ENCODE assay signal across 8 mouse cellular contexts in the genomic region with DNA sequence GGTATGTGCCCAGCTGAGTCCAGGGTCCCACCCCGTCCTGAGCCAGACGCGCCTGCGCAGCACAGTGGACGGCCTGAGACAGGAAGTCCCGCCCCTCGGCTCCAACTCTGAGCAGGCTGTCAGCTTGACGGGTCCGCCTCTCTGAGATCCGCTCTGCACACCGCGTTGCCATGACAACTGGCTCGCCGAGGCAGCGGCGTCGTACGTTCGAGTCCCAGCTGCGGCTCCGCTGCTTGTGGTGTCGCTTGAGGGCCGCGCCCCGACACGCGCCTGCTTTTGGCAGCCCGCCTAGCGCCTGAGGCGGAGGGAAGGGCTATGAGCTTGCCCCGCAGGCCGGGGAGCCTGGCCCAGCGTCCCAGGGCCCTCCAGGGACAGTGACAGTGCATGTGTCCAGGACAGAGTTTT. TPM values are rescaled to one million over a fixed set of nuclear protein-coding genes. Genes with fewer than 3 reads are reported as not detected.
DNase-seq lines count a peak whose midpoint lies in the region; TF ChIP-seq lines count a peak whose summit lies in the region.

No protein-coding gene starts in this region.

- no peak overlapping the region for H3K27ac ChIP-seq in ES-E14 (ENCODE audit: insufficient read depth, low read depth, low read length, poor library complexity, severe bottlenecking)
- peak overlapping the region; percentile 85 for H3K27ac ChIP-seq in hindbrain, embryonic 10.5 days

- H3K27me3 ChIP-seq in hindbrain, embryonic 10.5 days (ENCODE audit: insufficient read depth, poor library complexity, severe bottlenecking) = no peaks in the 10 kb centered on the region

- no peak overlapping the region for H3K9ac ChIP-seq in ES-E14 (ENCODE audit: insufficient read depth, low read depth, low read length, poor library complexity, severe bottlenecking)

- peak overlapping the region in 1 of 2 experiments; percentile 3; a peak in 1 of 4 replicates for H3K4me3 ChIP-seq in ES-E14 (ENCODE audit: insufficient read depth in 1 of 2, low read depth in 1 of 2, low read length in 2 of 2, poor library complexity in 1 of 2, severe bottlenecking in 1 of 2)
- peak overlapping the region; percentile 53 for H3K4me3 ChIP-seq in hindbrain, embryonic 10.5 days

- peaks cover 2 to 12% of the 10 kb centered on the region in 2 experiments; a peak in 3 of 4 replicates for H3K4me1 ChIP-seq in ES-E14 (ENCODE audit: control insufficient read depth in 2 of 2, insufficient read depth in 2 of 2, low read length in 2 of 2, poor library complexity in 1 of 2)
- H3K4me1 ChIP-seq in hindbrain, embryonic 10.5 days (replicated peaks) = peaks cover 13% of the 10 kb centered on the region

- in situ Hi-C loops in ES-E14 (cut with MboI; ENCODE audit: low sequenced_read_pairs in 2 of 2, unreplicated experiment in 2 of 2) = loop anchor here in 1 of 2 experiments (25.0 kb wide), 1 partner anchor 388 kb away; a partner anchor contains a TSS

- no peaks in the 10 kb centered on the region for H3K9me3 ChIP-seq in ES-E14 (ENCODE audit: control insufficient read depth, insufficient read depth, low read depth, low read length)
- H3K9me3 ChIP-seq in hindbrain, embryonic 10.5 days = no peaks in the 10 kb centered on the region

- WGBS in hindbrain, embryonic 10.5 days = 1% methylated on average over 33 of the region's 33 CpGs

- H3K36me3 ChIP-seq in ES-E14 (ENCODE audit: control insufficient read depth, insufficient read depth, low read length, poor library complexity, severe bottlenecking) = no peaks in the 10 kb centered on the region
- no peaks in the 10 kb centered on the region for H3K36me3 ChIP-seq in hindbrain, embryonic 10.5 days

- DNase-seq in ES-E14 (ENCODE audit: low read depth, low spot score) = peak; percentile 84
- DNase-seq in cerebellum, adult 8-10 months = peak; percentile 58
- peak; percentile 91 for DNase-seq in forelimb bud, embryonic 11.5 days (ENCODE audit: low read depth, low spot score)
- DNase-seq in hindbrain, embryonic 10.5 days (ENCODE audit: low spot score) = peak; percentile 94
- DNase-seq in layer of hippocampus, postnatal 10 days (ENCODE audit: low spot score in 2 of 2) = peak; percentile 77 to 82
- peak; percentile 92 for DNase-seq in lung, postnatal 25 days (ENCODE audit: low spot score)
- DNase-seq in retina, adult 2 months (ENCODE audit: low read depth, low spot score) = peak; percentile 60
- DNase-seq in thymus, postnatal 14 days = peak; percentile 88

TF ChIP-seq in ES-E14, 5 proteins besides CTCF, POLR2A, EP300 and RAD21:
- TF ChIP-seq CHD2 (IDR thresholded peaks at IDR 0.05; ENCODE audit: low read depth, low read length) = no peak
- TF ChIP-seq ZC3H11A (IDR thresholded peaks at IDR 0.05; ENCODE audit: borderline replicate concordance, low read depth, low read length) = no peak
- no peak for TF ChIP-seq MAFK (IDR thresholded peaks at IDR 0.05; ENCODE audit: insufficient read depth, low read depth, low read length)
- 0 out of 2 replicates have a peak, but pooled peaks have one; percentile 34 for TF ChIP-seq HCFC1 (IDR thresholded peaks at IDR 0.05; ENCODE audit: borderline replicate concordance, insufficient read depth, low read length)
- no peak for TF ChIP-seq ZNF384 (IDR thresholded peaks at IDR 0.05; ENCODE audit: low read depth, low read length)
TF ChIP-seq in ES-E14: peak in this region for 1.

RNA-seq across cellular contexts. Expression of a gene that starts 23.0 kb away (rescaled TPM):
- 0.79 and 0.80 TPM in 2 replicates for total RNA-seq in ES-E14 (2012; rRNA removed)
- polyA plus RNA-seq in hindbrain, embryonic 10.5 days (2016; fragmentation: Nextera tagmentation; extraction: Ambion mirVana) = 3.2 and 9.7 TPM in 2 replicates
- total RNA-seq in layer of hippocampus, postnatal 10 days (2021) = 100 to 1,000 TPM; 146 to 173 TPM

RNA-seq across cellular contexts. Expression of a gene that starts 33.4 kb away (rescaled TPM):
- total RNA-seq in ES-E14 (2012; rRNA removed) = 10.0 and 13.5 TPM in 2 replicates
- polyA plus RNA-seq in hindbrain, embryonic 10.5 days (2016; fragmentation: Nextera tagmentation; extraction: Ambion mirVana) = 21.4 and 23.4 TPM in 2 replicates
- total RNA-seq in layer of hippocampus, postnatal 10 days (2021) = 10 to 100 TPM; 24.8 to 29.6 TPM

Comparison
In these comparisons a context has a peak if more than half of its experiments do, and no peak if none do; other contexts are left out.
1. RNA of a gene that starts 23.0 kb away (total RNA-seq): 146 to 173 TPM in layer of hippocampus, postnatal 10 days; 0.79 to 0.80 TPM in ES-E14; every median in the first group is over 10 times any median in the second.
2. Peak in every context shown above with its lines, with median percentiles within 50 percentile points of each other: DNase-seq.